Mouse (Mus musculus) forebrain, embryonic 11.5 days (tissue): ENCODE data around the gene Hivep1. TPM values are rescaled to one million over a fixed set of nuclear protein-coding genes. Genes with fewer than 3 reads are reported as not detected.

ENCODE experiments used
- ATAC-seq: fragments of 200-750 bp; cut with Nextera tagmentation; replicated peaks from 2 replicates; pipeline ENCODE4 v1.8.0; 2017; ENCODE audit warnings: moderate TSS enrichment; ENCODE audit not compliant: low FRiP score
- DNase-seq: peaks from one replicate; pipeline ENCODE4 v3.0.0-alpha.2; 2017; ENCODE audit warnings: low spot score
- H3K27ac ChIP-seq: fragments of 300-500 bp; sonication (generic); 2 replicates; pipeline ENCODE4 v1.5.1; 2014; ENCODE audit warnings: low read depth, low read length
- H3K27me3 ChIP-seq: fragments of 300-500 bp; sonication (generic); 2 replicates; pipeline ENCODE4 v1.6.1; 2014; ENCODE audit warnings: mild to moderate bottlenecking, low read length, mixed read lengths; ENCODE audit not compliant: control insufficient read depth, insufficient read depth
- H3K36me3 ChIP-seq: fragments of 300-500 bp; sonication (generic); 2 replicates; pipeline ENCODE4 v1.6.1; 2014; ENCODE audit warnings: mild to moderate bottlenecking, low read length, moderate library complexity, mixed read lengths; ENCODE audit not compliant: control insufficient read depth, insufficient read depth
- H3K4me1 ChIP-seq: fragments of 300-500 bp; sonication (generic); replicated peaks from 2 replicates; pipeline ENCODE4 v1.6.1; 2014; ENCODE audit warnings: low read length, mixed read lengths; ENCODE audit not compliant: control insufficient read depth, insufficient read depth
- H3K4me2 ChIP-seq: fragments of 300-500 bp; sonication (generic); 2 replicates; pipeline ENCODE4 v1.6.1; 2014; ENCODE audit warnings: low read depth, mild to moderate bottlenecking, low read length, moderate library complexity, mixed read lengths; ENCODE audit not compliant: severe bottlenecking
- H3K4me3 ChIP-seq: fragments of 300-500 bp; sonication (generic); 2 replicates; pipeline ENCODE4 v1.5.1; 2014; ENCODE audit warnings: low read depth, low read length
- H3K9ac ChIP-seq: fragments of 300-500 bp; sonication (generic); 2 replicates; pipeline ENCODE4 v1.6.1; 2014; ENCODE audit warnings: low read length
- H3K9me3 ChIP-seq: fragments of 300-500 bp; sonication (generic); 2 replicates; pipeline ENCODE4 v1.6.1; 2016; ENCODE audit warnings: low read length, mixed read lengths; ENCODE audit not compliant: control insufficient read depth
- WGBS: fragments of 180-500 bp; shearing (Covaris S2); extraction: QIAGEN DNeasy Blood & Tissue Kit; methylation state at CpG from one replicate; pipeline ENCODE4 v1.1.7; 2014; 5-methylcytosine and 5-hydroxymethylcytosine counted together
- polyA plus RNA-seq: library from polyadenylated mRNA; unstranded; fragments of >200 nt; fragmentation: Nextera tagmentation; extraction: Ambion mirVana; gene quantifications from 2 replicates; pipeline ENCODE4 v1.2.1, GENCODE M21; 2014

The Hivep1 gene
- 13.2 and 16.5 TPM in 2 replicates for polyA plus RNA-seq

DNA sequence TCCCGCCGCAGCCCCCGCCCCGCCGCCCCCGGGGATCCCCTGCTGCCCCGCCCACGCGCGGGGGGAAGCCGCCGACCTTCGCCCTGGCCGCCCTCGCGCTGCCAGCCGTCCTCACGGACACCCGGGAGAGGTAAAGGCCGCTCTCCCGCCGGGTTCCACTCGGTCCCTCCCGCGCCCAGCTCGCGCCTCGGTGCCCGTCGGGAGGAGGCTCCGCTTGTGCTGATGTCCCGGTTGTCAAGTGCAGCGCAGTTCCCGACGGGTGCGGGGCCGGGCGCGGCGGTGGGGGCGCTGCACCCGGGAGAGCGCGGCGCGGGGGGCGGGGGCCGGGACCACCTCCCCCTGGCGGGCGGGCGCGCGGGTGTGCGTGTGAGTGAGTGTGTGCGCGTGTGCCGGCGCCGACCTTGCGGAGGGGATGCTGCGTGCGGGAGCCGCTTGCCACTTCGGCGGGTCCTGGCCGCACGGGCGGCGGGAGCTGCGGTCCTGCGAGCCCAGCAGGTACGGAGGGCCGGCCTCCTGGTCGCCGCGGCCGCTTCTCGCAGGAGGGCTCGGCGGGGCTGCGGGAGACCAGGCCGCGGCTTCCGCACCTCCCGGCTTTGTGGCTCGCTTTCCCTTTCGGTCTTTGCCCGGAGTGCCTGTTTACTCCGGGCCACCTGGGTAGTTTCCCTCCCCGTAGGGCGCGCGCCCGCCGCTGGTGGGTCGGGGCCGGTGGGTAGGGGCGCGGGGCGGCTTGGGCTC lies at the start of gene Hivep1:
Gene Hivep1 (plus strand): TSS at position 61 of the 735 bp plus-strand sequence.
- ATAC-seq (peak; percentile 58), DNase-seq (peak; percentile 89)
- WGBS, result under 1% methylated on average over 65 of the region's 100 CpGs
- no peaks in the 10 kb centered on the region for H3K9me3 ChIP-seq
- peak within 1 kb of the TSS; percentile 91 for H3K9ac ChIP-seq
- peak within 1 kb of the TSS; percentile 95 for H3K27ac ChIP-seq
- peak within 1 kb of the TSS; percentile 91 for H3K4me3 ChIP-seq
- no peaks in the 10 kb centered on the region for H3K27me3 ChIP-seq
- peak within 1 kb of the TSS; percentile 83 for H3K4me2 ChIP-seq
- H3K36me3 ChIP-seq, result peaks cover 5% of the 10 kb centered on the region; the same call in 1 of the 2 replicates
- peaks cover 7% of the 10 kb centered on the region; the same call in 1 of the 2 replicates for H3K4me1 ChIP-seq

DNA sequence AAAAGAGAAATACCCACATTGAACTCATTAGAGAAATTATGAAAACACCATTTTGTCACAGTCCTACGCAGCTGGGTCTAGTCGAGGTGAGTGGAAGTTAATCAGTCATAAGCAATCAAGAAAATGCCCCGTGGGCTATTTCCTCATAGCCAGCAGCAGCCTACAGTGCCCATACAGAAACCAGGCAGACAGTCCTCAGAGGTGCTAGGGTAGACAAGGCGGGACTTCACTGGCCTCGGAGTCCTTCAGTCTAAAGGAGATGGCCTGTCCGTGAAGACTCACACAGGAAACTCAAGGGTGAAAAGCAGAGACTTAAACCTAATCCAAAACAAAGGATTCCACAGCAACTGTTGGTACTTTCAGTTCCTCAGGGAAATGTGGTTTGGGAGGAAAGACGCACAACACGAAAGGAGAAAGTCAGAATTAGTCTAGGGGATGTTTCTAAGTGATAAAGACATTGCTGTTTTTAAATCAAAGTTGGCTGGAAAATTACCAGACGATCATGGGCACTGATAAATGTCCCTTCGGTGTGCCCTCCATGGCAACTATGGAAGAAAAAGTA lies 36.3 kb upstream of the Hivep1 start:
- Histone ChIP-seq H3K27me3 (no peaks in the 10 kb centered on the region), H3K4me2 (no peak overlapping the region), H3K9ac (no peak overlapping the region), H3K9me3 (no peaks in the 10 kb centered on the region), H3K36me3 (no peaks in the 10 kb centered on the region), H3K4me1 (no peaks in the 10 kb centered on the region), H3K4me3 (no peak overlapping the region), H3K27ac (no peak overlapping the region)
- ATAC-seq (no peak), DNase-seq (no peak)
- WGBS, result 81% methylated on average over 10 of the region's 10 CpGs

DNA sequence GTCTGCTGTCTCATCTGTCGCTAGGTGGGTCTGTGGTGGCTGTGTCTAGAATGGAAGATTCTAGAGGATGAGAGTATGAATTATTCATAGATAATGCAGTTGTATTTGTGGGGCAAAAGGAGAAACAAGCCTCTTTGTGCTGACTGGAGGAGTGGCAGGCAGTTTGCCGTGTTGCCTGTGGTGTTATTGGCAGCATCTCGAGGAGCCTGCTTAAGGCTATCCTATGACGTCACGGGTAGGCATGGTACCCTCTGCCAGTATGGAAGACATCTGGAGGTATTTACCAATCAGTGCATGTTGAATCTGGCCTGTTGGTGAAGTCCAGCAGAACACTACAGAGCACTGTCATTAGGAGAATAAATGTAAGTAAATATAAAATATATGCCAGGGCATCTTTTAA lies 35.6 kb upstream of the Hivep1 start:
- DNase-seq (no peak), ATAC-seq (no peak)
- no peaks in the 10 kb centered on the region for H3K36me3 ChIP-seq
- no peak overlapping the region for H3K27ac ChIP-seq
- no peak overlapping the region for H3K4me3 ChIP-seq
- WGBS, result 89% methylated on average over 5 of the region's 5 CpGs
- no peak overlapping the region for H3K4me2 ChIP-seq
- H3K27me3 ChIP-seq, result no peaks in the 10 kb centered on the region
- H3K9ac ChIP-seq, result no peak overlapping the region
- H3K9me3 ChIP-seq, result no peaks in the 10 kb centered on the region
- H3K4me1 ChIP-seq, result no peaks in the 10 kb centered on the region

DNA sequence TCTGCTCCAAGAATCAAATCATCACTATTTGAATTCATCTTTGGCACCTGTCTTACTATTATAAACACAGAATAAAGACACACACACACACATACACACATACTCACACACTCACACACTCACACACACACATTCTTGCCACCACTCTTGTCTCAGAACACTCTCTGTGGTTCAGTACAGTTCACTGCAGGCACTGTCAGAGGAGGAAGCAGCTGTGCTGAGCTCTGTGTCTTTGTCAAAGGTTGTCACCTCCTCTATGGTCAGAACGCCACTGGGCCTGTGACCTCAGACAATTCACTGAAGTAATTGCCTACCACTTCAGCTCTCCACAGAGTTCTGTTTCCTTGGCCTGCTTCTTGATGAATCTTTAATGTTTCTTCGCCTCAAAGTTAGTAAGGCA lies 33.5 kb upstream of the Hivep1 start:
- no peak overlapping the region for H3K27ac ChIP-seq
- H3K4me3 ChIP-seq, result no peak overlapping the region
- DNase-seq (no peak), ATAC-seq (no peak)
- H3K4me2 ChIP-seq, result no peak overlapping the region
- H3K9ac ChIP-seq, result no peak overlapping the region
- H3K4me1 ChIP-seq, result no peaks in the 10 kb centered on the region
- H3K36me3 ChIP-seq, result no peaks in the 10 kb centered on the region
- 71% methylated on average over 2 of the region's 2 CpGs for WGBS
- no peaks in the 10 kb centered on the region for H3K27me3 ChIP-seq
- no peaks in the 10 kb centered on the region for H3K9me3 ChIP-seq

DNA sequence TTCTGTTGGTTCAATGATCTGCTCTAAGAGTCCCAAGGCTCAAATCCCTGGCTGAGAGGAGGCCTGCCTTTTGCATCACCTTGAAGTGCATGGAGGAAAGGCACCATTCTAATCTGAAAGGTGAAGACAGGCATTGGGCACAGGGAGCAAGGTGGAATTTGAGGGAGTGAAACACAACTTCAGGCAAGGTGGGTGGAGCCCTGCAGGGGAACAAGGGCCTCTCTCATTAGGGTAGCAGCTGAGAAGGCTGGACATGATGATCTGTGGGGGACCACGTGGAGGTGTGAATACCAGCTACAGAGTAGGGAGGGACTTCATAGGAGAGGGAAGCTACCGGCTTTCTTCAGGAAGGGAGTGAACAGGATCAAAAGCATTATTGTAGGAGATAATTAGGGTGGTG lies 10.6 kb upstream of the Hivep1 start:
- ATAC-seq, result no peak
- no peak for DNase-seq
- Histone ChIP-seq H3K4me1 (no peaks in the 10 kb centered on the region), H3K4me2 (no peak overlapping the region), H3K9ac (no peak overlapping the region), H3K9me3 (no peaks in the 10 kb centered on the region), H3K36me3 (no peaks in the 10 kb centered on the region), H3K4me3 (no peak overlapping the region), H3K27me3 (no peaks in the 10 kb centered on the region), H3K27ac (no peak overlapping the region)
- WGBS, result 11% methylated on average over 2 of the region's 2 CpGs

DNA sequence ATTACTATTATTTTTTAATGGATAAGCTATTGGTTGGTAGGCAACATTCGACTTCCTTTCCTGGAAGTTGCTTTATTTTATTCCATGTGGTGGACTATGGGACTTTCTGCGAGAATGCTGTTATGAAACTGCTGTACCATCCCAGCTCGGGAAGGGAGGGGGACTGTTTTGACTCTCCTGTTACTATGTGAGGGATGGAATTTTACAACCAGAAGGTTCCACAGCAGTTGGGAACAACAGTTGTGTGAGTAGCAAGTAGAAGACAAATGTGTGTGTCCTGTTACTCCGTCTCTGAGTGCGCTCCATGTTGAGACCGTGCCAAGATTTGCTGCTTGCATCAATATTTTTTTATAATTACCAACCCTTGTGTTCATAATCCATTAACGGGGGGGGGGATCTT lies 8.4 kb upstream of the Hivep1 start:
- Histone ChIP-seq H3K4me2 (no peak overlapping the region), H3K27ac (no peak overlapping the region), H3K9ac (no peak overlapping the region), H3K9me3 (no peaks in the 10 kb centered on the region), H3K4me1 (no peaks in the 10 kb centered on the region), H3K4me3 (no peak overlapping the region), H3K27me3 (no peaks in the 10 kb centered on the region), H3K36me3 (no peaks in the 10 kb centered on the region)
- 90% methylated on average over 7 of the region's 7 CpGs for WGBS
- ATAC-seq (no peak), DNase-seq (no peak)

DNA sequence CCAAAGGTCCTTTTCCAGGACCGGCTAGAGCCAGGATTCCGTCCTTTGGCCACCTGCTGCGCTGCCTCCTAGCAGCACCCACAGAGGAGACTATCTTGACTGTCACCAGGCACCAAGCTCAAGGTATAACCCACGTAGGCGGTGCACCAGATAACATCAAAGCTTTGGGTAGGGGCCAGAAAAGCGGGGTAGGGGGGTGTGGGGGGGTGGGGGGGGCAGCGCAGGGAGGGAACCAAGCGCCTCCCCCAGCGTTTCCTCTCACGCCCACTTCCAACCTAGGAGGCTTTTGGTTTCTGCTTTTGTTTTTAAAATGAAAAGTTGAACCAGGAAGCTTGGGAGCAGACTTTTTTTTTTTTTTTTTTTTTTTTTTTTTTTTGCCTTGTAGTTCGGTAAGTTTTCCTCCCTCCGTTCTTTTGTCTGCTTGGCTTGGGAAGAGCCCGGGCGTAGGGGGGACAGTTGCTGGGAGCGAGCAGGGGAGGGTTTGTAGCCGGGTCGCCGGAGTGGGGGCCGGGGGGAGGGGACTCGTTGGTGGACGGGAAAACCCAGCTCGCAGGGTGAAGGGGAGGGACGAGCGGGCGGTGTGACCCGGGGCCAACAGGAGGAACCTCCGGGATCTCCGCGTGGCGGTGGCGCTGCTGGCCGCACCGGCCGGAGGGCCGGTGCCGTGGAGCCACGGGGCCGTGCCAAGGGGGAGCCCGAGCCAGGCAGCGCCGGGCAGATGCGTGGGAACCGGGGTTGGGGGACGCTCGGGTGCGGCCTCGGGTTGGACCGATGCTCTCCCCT lies 2.6 kb upstream of the Hivep1 start:
- DNase-seq (peak; percentile 88), ATAC-seq (peak; percentile 13)
- H3K36me3 ChIP-seq, result no peaks in the 10 kb centered on the region
- peak overlapping the region; percentile 82 for H3K9ac ChIP-seq
- no peaks in the 10 kb centered on the region for H3K9me3 ChIP-seq
- peaks cover 5% of the 10 kb centered on the region; the same call in 1 of the 2 replicates for H3K4me1 ChIP-seq
- H3K4me3 ChIP-seq, result peak overlapping the region; percentile 54
- under 1% methylated on average over 48 of the region's 48 CpGs for WGBS
- H3K4me2 ChIP-seq, result peak overlapping the region; percentile 83
- no peaks in the 10 kb centered on the region for H3K27me3 ChIP-seq
- H3K27ac ChIP-seq, result peak overlapping the region; percentile 37; the same call in 1 of the 2 replicates

DNA sequence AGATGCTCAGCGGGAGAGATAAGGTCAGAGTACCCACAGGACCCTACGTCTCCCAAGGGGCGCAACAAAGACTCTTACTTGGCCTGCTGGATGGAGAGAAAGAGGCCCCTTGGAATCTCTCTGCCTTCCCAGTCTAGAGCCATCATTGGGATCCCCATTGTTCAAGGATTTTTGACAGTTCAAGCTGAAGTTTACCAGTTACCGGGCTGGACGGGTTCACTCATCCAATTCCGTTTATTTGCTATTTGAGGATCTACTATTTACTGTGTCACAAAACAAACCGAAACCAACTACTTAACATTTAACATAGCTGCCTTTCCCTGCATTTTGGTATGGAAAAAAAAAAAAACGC lies 2.1 kb upstream of the Hivep1 start:
- H3K27me3 ChIP-seq, result no peaks in the 10 kb centered on the region
- peak overlapping the region; percentile 83 for H3K4me2 ChIP-seq
- 1% methylated on average over 8 of the region's 8 CpGs for WGBS

More for the DNA sequence above, 2.1 kb upstream of the Hivep1 start:
- Histone ChIP-seq H3K9ac (peak overlapping the region; percentile 82), H3K4me1 (peaks cover 7% of the 10 kb centered on the region; the same call in 1 of the 2 replicates), H3K4me3 (peak overlapping the region; percentile 54), H3K27ac (peak overlapping the region; percentile 37; the same call in 1 of the 2 replicates), H3K36me3 (no peaks in the 10 kb centered on the region), H3K9me3 (no peaks in the 10 kb centered on the region)
- ATAC-seq (no peak), DNase-seq (no peak)
